Mouse (Mus musculus): ENCODE data around the gene Tmem29.

GRCm38 (mm10) chrX:150460143-150460542 lies 1.2 kb upstream of the Tmem29 start:
- TF ChIP-seq POLR2A (IDR thresholded peaks at IDR 0.05; ENCODE audit: low read depth, low read length) (no peak), CTCF (IDR thresholded peaks at IDR 0.05; ENCODE audit: borderline replicate concordance, insufficient read depth, low read length) (no peak)
